Mouse (Mus musculus) stomach, adult 2 months (tissue): ENCODE results near the gene Tmbim6. TPM values are rescaled to one million over a fixed set of nuclear protein-coding genes. Genes with fewer than 3 reads are reported as not detected.

Experiments
- polyA plus RNA-seq: library from polyadenylated mRNA; depleted of rRNA; stranded (reverse); fragments of >200 nt; gene quantifications from 2 replicates; pipeline ENCODE4 v1.2.3, GENCODE M21; 2012; rRNA removed

Gene Tmbim6
- polyA plus RNA-seq: 337 and 487 TPM in 2 replicates

DNA sequence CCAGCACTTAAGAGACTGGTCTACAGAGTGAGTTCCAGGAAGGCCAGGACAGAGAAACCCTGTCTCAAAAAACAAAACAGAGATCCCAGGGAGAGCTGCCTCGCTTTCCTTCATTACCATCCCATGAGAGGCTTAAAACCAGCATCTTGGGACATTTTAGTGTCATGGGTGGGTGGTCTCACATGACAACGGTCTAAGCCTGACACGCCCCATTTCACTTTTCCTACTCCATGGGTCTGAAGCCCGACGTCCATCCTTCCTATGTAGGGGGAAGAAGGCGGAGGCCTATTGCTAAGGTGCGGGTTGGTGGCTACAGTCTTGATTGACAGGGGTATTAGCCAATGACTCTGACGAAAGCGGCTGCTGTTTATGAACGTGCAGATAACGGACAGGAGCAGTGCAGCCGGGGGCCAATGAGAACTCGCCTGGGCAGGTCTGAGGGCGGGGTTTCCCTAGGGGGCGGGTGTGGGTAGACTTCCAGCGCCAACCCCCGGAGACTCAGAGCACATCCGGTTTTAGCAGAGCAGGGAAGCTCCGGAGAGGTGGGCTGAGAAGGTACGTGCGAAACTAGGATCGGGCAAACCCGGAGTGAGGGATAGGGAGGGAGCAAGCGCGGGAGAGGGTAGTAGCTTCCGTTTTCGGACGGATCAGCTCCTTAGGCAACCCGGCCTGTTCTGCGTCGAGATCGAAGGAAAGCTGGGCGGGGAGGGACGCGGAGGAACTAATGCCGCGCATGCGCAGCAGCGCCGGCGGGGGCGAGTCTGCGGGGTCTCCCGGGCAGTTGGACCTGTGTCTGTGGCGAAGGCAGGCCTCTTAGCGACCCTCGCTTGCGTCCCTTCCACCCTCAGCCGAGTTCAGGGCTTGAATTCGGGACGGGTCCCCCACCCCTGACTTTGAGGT is at the start of gene Tmbim6:
Gene Tmbim6 (plus strand): TSS at position 397 of the 900 bp plus-strand sequence.

DNA sequence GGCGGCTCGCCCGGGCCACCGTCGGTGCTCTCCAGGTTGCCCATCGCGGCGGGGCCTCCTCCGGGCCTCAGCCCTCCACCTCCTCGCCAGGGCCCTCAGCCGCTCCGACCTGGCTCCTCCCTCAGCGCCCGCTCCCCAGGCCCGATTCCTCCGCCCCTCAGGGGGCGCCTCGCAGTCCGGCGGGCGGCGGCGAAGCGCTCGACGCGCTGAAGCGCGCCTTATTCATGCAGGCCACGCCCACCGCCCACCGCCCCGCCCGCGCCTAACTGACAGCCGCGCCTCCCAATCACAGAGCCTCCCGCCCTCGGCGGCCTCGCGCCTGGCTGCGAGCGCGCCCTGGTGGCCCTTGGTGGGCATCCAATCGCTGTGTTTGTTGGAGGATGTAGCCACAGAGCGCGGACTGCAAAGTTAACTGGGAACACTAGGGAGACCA is 22.4 kb upstream of the Tmbim6 start, which contains the start of gene Fmnl3:
Gene Fmnl3 (minus strand): TSS at position 224 of the 433 bp plus-strand sequence.

DNA sequence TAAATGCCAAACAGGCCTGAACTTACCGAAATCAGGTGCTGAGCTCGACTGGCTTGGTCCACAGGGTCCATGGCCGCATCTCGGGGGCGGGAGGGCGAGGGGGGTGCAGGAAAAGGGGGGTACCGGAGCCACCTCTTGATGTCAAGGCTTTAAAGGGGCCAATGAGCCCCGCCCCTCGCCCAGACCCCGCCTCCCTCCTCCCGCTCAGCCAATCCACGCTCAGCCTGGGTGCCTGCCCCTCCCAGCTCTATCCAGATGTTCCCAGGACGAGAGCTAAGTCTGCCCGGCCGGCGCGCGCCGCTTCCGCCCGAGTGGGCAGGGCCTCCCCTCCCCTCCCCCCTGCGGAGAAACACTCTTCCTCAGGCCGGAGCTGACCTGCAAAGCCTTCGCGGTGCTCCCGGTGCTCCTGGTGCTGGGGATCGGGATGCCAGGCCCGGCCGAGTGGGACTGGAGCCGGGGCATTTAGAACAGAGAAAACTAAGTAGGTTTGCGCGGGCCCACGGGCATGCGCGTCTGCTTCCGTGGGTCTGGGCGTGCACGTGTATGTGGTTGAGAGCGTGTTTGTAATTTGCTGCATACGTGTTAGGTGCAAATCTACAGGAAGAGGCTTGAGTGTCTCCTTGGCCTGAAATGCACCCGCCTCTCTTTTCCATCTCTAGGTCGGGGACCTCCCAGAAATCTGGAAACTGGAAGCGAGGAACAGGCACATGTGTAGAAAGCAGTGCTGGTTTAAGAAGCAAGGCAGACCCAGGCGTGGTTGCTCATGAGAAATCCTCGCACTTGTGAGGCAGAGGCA is 65.1 kb downstream of the Tmbim6 start, which contains the start of gene Nckap5l:
Gene Nckap5l (minus strand): TSS at position 143 of the 796 bp plus-strand sequence.

Other genes starting within 250 kb of the Tmbim6 start
- 0.48 and 0.66 TPM in 2 replicates for gene Kcnh3, start 168.0 kb upstream of the Tmbim6 start, polyA plus RNA-seq
- 33.4 and 34.9 TPM in 2 replicates for gene Mcrs1, start 140.9 kb upstream of the Tmbim6 start, polyA plus RNA-seq
- gene Prpf40b, start 97.8 kb upstream of the Tmbim6 start, polyA plus RNA-seq: 31.1 and 31.5 TPM in 2 replicates
- 0.08 TPM in 1 of 2 replicates, not detected in the other for gene Fam186b, start 97.0 kb upstream of the Tmbim6 start, polyA plus RNA-seq
- 5.1 and 5.4 TPM in 2 replicates for gene Fmnl3, start 22.4 kb upstream of the Tmbim6 start, polyA plus RNA-seq
- 2.6 and 2.9 TPM in 2 replicates for gene Nckap5l, start 64.9 kb downstream of the Tmbim6 start, polyA plus RNA-seq
- gene Bcdin3d, start 81.8 kb downstream of the Tmbim6 start, polyA plus RNA-seq: 2.7 and 2.9 TPM in 2 replicates
- gene Faim2, start 135.3 kb downstream of the Tmbim6 start, polyA plus RNA-seq: 0.46 and 0.67 TPM in 2 replicates
- gene Aqp2, start 186.2 kb downstream of the Tmbim6 start, polyA plus RNA-seq: 0.43 TPM in 1 of 2 replicates, not detected in the other
- gene Aqp5, start 197.9 kb downstream of the Tmbim6 start, polyA plus RNA-seq: 22.6 and 90.4 TPM in 2 replicates
- gene Aqp6, start 208.5 kb downstream of the Tmbim6 start, polyA plus RNA-seq: not detected in 2 replicates